Mouse (Mus musculus): ENCODE data around the gene BC035044. TPM values are rescaled to one million over a fixed set of nuclear protein-coding genes. Genes with fewer than 3 reads are reported as not detected.
"Not testable (repeated sequence)": the region's sequence is repeated elsewhere in the genome, so short reads cannot be mapped to it uniquely, and the experiment has no call there.

Gene BC035044
- polyA plus RNA-seq, 1 experiment: 16.3 TPM

DNA sequence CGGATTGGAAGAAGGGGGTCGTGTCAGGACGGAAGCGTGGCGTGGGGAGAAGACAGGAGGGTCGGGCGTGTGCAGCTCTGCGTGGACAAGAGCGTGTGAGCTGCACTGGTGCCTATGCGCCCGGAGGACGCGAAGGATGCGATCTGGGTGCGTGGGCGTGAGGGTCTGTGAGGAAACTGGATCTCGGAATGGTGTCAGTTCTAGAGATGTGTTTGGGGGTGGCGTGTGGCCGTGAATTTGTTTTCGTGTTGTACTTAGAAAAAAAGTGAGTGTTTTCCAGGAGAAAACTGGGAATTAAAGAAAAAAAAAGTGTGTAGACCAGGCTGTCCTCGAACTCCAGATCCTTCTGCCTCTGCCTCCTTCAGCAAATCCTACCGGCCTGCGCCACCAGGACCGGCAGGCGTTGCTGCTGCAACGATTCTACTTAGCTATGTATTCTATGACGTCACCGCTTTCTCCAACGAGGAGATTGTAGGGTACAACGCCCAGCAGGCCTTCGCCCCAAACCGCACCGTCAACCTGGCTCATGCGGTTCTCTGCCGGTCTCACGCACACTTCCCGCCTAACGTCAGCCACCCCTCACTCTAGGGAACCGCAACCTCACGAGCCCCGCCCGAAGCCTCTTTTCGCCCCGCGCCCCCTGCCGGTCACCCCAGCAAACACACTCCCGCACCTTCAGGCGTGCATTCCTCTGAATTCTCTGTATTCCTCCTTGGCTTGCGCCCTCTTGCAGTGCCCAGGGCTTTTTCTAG is 91.6 kb downstream of the BC035044 start:
- WGBS: under 1% methylated on average over 49 of the region's 49 CpGs
- DNase-seq (ENCODE audit: low read depth in 1 of 2, low spot score in 2 of 2): peak; percentile 69 to 80
- H3K27me3 ChIP-seq (ENCODE audit: control insufficient read depth, insufficient read depth, low read length); H3K36me3 ChIP-seq (ENCODE audit: control insufficient read depth, insufficient read depth, low read length): not testable (repeated sequence)
- H3K27ac ChIP-seq (ENCODE audit: insufficient read depth, low read length): peak overlapping the region; percentile 86
- H3K4me1 ChIP-seq (ENCODE audit: control insufficient read depth, insufficient read depth, insufficient read length): peaks cover 24% of the 10 kb centered on the region; the same call in 1 of the 2 replicates
- H3K4me3 ChIP-seq (ENCODE audit: extremely low read depth, insufficient read depth, insufficient read length): peak overlapping the region; percentile 92
- TF ChIP-seq CTCF (IDR thresholded peaks at IDR 0.05; ENCODE audit: extremely low read depth, insufficient read depth, insufficient read length, insufficient replicate concordance): peak; percentile 48; the same call in 1 of the 2 replicates

Other genes with a start within 250 kb of the BC035044 start
- gene Clec2h, start 228.7 kb downstream of the BC035044 start, polyA plus RNA-seq (2012; rRNA removed): not detected in 2 replicates
- gene Klrb1, start 168.1 kb downstream of the BC035044 start, polyA plus RNA-seq (2012; rRNA removed): 0.15 and 0.16 TPM in 2 replicates
- gene Klrb1c, start 101.9 kb downstream of the BC035044 start, polyA plus RNA-seq (2012; rRNA removed): 3.0 and 8.5 TPM in 2 replicates
- gene Gm44511, start 64.8 kb downstream of the BC035044 start, polyA plus RNA-seq (2012; rRNA removed): 0.23 and 0.53 TPM in 2 replicates
- gene Klrb1b, start 64.8 kb downstream of the BC035044 start, polyA plus RNA-seq (2012; rRNA removed): 0.62 and 1.7 TPM in 2 replicates
- 5.0 and 9.6 TPM in 2 replicates for gene Clec2i, start 3.5 kb downstream of the BC035044 start, polyA plus RNA-seq (2012; rRNA removed)
- gene Clec2g, start 43.3 kb upstream of the BC035044 start, polyA plus RNA-seq (2012; rRNA removed): 0.35 TPM in 1 of 2 replicates, not detected in the other
- gene Klrb1f, start 154.8 kb upstream of the BC035044 start, polyA plus RNA-seq (2012; rRNA removed): 1.6 and 1.8 TPM in 2 replicates
- not detected in 2 replicates for gene Clec2e, start 209.8 kb upstream of the BC035044 start, polyA plus RNA-seq (2012; rRNA removed)